Comparison of ENCODE assay signal across 9 mouse cellular contexts in the genomic region with DNA sequence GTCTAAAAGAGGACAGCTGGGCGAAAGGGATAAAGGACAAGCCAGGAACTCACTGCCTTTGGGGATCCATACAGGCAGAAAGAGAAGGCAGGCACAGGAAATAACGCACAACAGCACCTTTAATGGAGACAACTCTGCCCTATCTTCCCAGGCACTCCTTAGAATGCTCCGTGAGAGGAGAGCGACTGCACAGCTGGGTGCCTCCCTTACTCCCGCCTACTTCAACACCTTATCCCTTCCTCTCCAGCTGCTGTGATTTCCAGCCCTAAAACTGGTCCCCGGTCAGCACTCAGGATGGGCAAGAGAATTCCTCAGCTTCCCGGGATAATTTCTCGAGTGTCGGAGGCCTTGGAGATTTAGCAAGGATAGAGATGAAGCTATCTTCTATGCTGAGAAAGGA. TPM values are rescaled to one million over a fixed set of nuclear protein-coding genes. Genes with fewer than 3 reads are reported as not detected.
DNase-seq lines count a peak whose midpoint lies in the region; ATAC-seq and TF ChIP-seq lines count a peak whose summit lies in the region.
"Had no signal": no experiment of that assay in that cellular context is flagged by ENCODE, and none has a peak within 500 bp of the region (broad histone marks: within the 10 kb centered on the region; RNA-seq: fewer than 3 reads in every experiment).

No protein-coding gene starts in this region.

- no peak for ATAC-seq in heart, embryonic 12.5 days (ENCODE audit: insufficient number of reproducible peaks, low FRiP score)
- no peak for ATAC-seq in lung, embryonic 16.5 days (ENCODE audit: low read depth)
- no peak for ATAC-seq in hindbrain, postnatal 0 days
- ATAC-seq in midbrain, embryonic 16.5 days = no peak
- ATAC-seq: CD4-positive, CD25-positive, alpha-beta regulatory T cell, adult 4 months had no signal

- 13% methylated on average over 9 of the region's 9 CpGs for WGBS in heart, embryonic 12.5 days
- WGBS in lung, embryonic 16.5 days = 24% methylated on average over 9 of the region's 9 CpGs
- 35% methylated on average over 9 of the region's 9 CpGs for WGBS in hindbrain, postnatal 0 days
- WGBS in midbrain, embryonic 16.5 days = 21% methylated on average over 9 of the region's 9 CpGs

- peak overlapping the region; percentile 42 for H3K4me3 ChIP-seq in heart, embryonic 12.5 days
- H3K4me3 ChIP-seq in lung, embryonic 16.5 days (ENCODE audit: low read length) = peak overlapping the region; percentile 28
- H3K4me3 ChIP-seq in hindbrain, postnatal 0 days (ENCODE audit: low read length) = no peak overlapping the region
- H3K4me3 ChIP-seq in midbrain, embryonic 16.5 days (ENCODE audit: low read depth, low read length) = no peak overlapping the region

- no peak overlapping the region for H3K9ac ChIP-seq in heart, embryonic 12.5 days
- H3K9ac ChIP-seq in lung, embryonic 16.5 days (ENCODE audit: low read length) = peak overlapping the region; percentile 54
- H3K9ac ChIP-seq in hindbrain, postnatal 0 days (replicated peaks; ENCODE audit: low read length) = no peak overlapping the region; the same call in 1 of the 2 replicates
- H3K9ac ChIP-seq in midbrain, embryonic 16.5 days (ENCODE audit: low read depth, low read length) = no peak overlapping the region

- H3K9me3 ChIP-seq in heart, embryonic 12.5 days (replicated peaks) = no peaks in the 10 kb centered on the region
- H3K9me3 ChIP-seq in lung, embryonic 16.5 days (ENCODE audit: control insufficient read depth, low read length) = no peaks in the 10 kb centered on the region
- H3K9me3 ChIP-seq in hindbrain, postnatal 0 days (ENCODE audit: low read length) = no peaks in the 10 kb centered on the region
- no peaks in the 10 kb centered on the region for H3K9me3 ChIP-seq in midbrain, embryonic 16.5 days (replicated peaks; ENCODE audit: control insufficient read depth, low read length, poor library complexity, severe bottlenecking)

- H3K4me1 ChIP-seq in heart, embryonic 12.5 days (replicated peaks) = peaks cover 23% of the 10 kb centered on the region
- peaks cover 20% of the 10 kb centered on the region for H3K4me1 ChIP-seq in lung, embryonic 16.5 days (replicated peaks; ENCODE audit: control insufficient read depth, insufficient read depth, low read length)
- H3K4me1 ChIP-seq in hindbrain, postnatal 0 days (ENCODE audit: insufficient read depth, low read length) = peaks cover 4% of the 10 kb centered on the region
- H3K4me1 ChIP-seq in midbrain, embryonic 16.5 days (ENCODE audit: control insufficient read depth, insufficient read depth, low read length) = peaks cover 24% of the 10 kb centered on the region

- H3K27me3 ChIP-seq in heart, embryonic 12.5 days (replicated peaks) = peaks cover 48% of the 10 kb centered on the region
- peaks cover 26% of the 10 kb centered on the region for H3K27me3 ChIP-seq in lung, embryonic 16.5 days (ENCODE audit: control insufficient read depth, insufficient read depth, low read depth, low read length)
- H3K27me3 ChIP-seq in hindbrain, postnatal 0 days (ENCODE audit: insufficient read depth, low read length) = 0 out of 2 replicates have a peak, but pooled peaks cover 8% of the 10 kb centered on the region
- peaks cover 23% of the 10 kb centered on the region for H3K27me3 ChIP-seq in midbrain, embryonic 16.5 days (ENCODE audit: control insufficient read depth, insufficient read depth, low read depth, low read length)

- H3K4me2 ChIP-seq in heart, embryonic 12.5 days = peak overlapping the region; percentile 68
- H3K4me2 ChIP-seq in lung, embryonic 16.5 days (ENCODE audit: low read depth, low read length) = peak overlapping the region; percentile 49; the same call in 1 of the 2 replicates
- H3K4me2 ChIP-seq in hindbrain, postnatal 0 days (ENCODE audit: low read depth, low read length) = peak overlapping the region; percentile 16
- H3K4me2 ChIP-seq in midbrain, embryonic 16.5 days (ENCODE audit: low read length) = peak overlapping the region; percentile 22; the same call in 1 of the 2 replicates

- H3K36me3 ChIP-seq in heart, embryonic 12.5 days = 0 out of 2 replicates have a peak, but pooled peaks cover 4% of the 10 kb centered on the region
- H3K36me3 ChIP-seq in lung, embryonic 16.5 days (ENCODE audit: control insufficient read depth, insufficient read depth, low read length) = peaks cover under 1% of the 10 kb centered on the region; the same call in 1 of the 2 replicates
- no peaks in the 10 kb centered on the region for H3K36me3 ChIP-seq in hindbrain, postnatal 0 days (ENCODE audit: insufficient read depth, low read length)
- H3K36me3 ChIP-seq in midbrain, embryonic 16.5 days (ENCODE audit: control insufficient read depth, insufficient read depth, low read length) = peaks cover 3% of the 10 kb centered on the region; the same call in 1 of the 2 replicates

- no peak overlapping the region for H3K27ac ChIP-seq in heart, embryonic 12.5 days (ENCODE audit: poor library complexity, severe bottlenecking)
- H3K27ac ChIP-seq in lung, embryonic 16.5 days (ENCODE audit: low read length) = no peak overlapping the region
- H3K27ac ChIP-seq in hindbrain, postnatal 0 days = no peak overlapping the region
- H3K27ac ChIP-seq in midbrain, embryonic 16.5 days (ENCODE audit: low read length) = no peak overlapping the region

- no peak for DNase-seq in heart, adult 9 months (ENCODE audit: low spot score in 2 of 2)
- no peak for DNase-seq in lung, postnatal 25 days (ENCODE audit: low spot score)
- no peak for DNase-seq in hindbrain, postnatal 0 days (ENCODE audit: low spot score)
- DNase-seq in MN1 (ENCODE audit: low spot score) = no peak
- no peak for DNase-seq in adrenal gland, adult 18-20 months (ENCODE audit: low spot score in 2 of 2)

- no peak for TF ChIP-seq CTCF in hindbrain, postnatal 0 days (IDR thresholded peaks at IDR 0.05; ENCODE audit: low read depth)

RNA-seq across cellular contexts. Expression of a gene that starts 8.9 kb away (rescaled TPM):
- polyA plus RNA-seq in heart, embryonic 12.5 days (2016; fragmentation: Nextera tagmentation; extraction: Ambion mirVana) = 6.9 and 7.2 TPM in 2 replicates
- 8.4 and 9.5 TPM in 2 replicates for polyA plus RNA-seq in lung, embryonic 16.5 days (2015; fragmentation: Nextera tagmentation; extraction: Ambion mirVana)
- total RNA-seq in hindbrain, postnatal 0 days (2014; rRNA removed) = 106 and 112 TPM in 2 replicates
- 12.8 and 14.4 TPM in 2 replicates for polyA plus RNA-seq in hindbrain, postnatal 0 days (2015; fragmentation: Nextera tagmentation; extraction: Ambion mirVana)
- polyA plus RNA-seq in midbrain, embryonic 16.5 days (2015; fragmentation: Nextera tagmentation; extraction: Ambion mirVana) = 11.1 and 11.7 TPM in 2 replicates
- total RNA-seq in adrenal gland, adult 18-20 months (2021) = 10 to 100 TPM; 51.3 to 63.4 TPM

RNA-seq across cellular contexts. Expression of a gene that starts 11.1 kb away (rescaled TPM):
- polyA plus RNA-seq in heart, embryonic 12.5 days (2016; fragmentation: Nextera tagmentation; extraction: Ambion mirVana) = 69.2 and 69.6 TPM in 2 replicates
- 57.9 and 63.5 TPM in 2 replicates for polyA plus RNA-seq in lung, embryonic 16.5 days (2015; fragmentation: Nextera tagmentation; extraction: Ambion mirVana)
- 155 and 157 TPM in 2 replicates for total RNA-seq in hindbrain, postnatal 0 days (2014; rRNA removed)
- polyA plus RNA-seq in hindbrain, postnatal 0 days (2015; fragmentation: Nextera tagmentation; extraction: Ambion mirVana) = 76.0 and 79.3 TPM in 2 replicates
- polyA plus RNA-seq in midbrain, embryonic 16.5 days (2015; fragmentation: Nextera tagmentation; extraction: Ambion mirVana) = 74.0 and 74.1 TPM in 2 replicates
- total RNA-seq in adrenal gland, adult 18-20 months (2021) = 100 to 1,000 TPM; 103 to 273 TPM

RNA-seq across cellular contexts. Expression of a gene that starts 15.8 kb away (rescaled TPM):
- 38.7 and 39.1 TPM in 2 replicates for polyA plus RNA-seq in heart, embryonic 12.5 days (2016; fragmentation: Nextera tagmentation; extraction: Ambion mirVana)
- polyA plus RNA-seq in lung, embryonic 16.5 days (2015; fragmentation: Nextera tagmentation; extraction: Ambion mirVana) = 61.0 TPM in 2 replicates
- total RNA-seq in hindbrain, postnatal 0 days (2014; rRNA removed) = 18.2 TPM in 2 replicates
- 22.2 and 24.0 TPM in 2 replicates for polyA plus RNA-seq in hindbrain, postnatal 0 days (2015; fragmentation: Nextera tagmentation; extraction: Ambion mirVana)
- polyA plus RNA-seq in midbrain, embryonic 16.5 days (2015; fragmentation: Nextera tagmentation; extraction: Ambion mirVana) = 16.2 and 18.5 TPM in 2 replicates
- total RNA-seq in adrenal gland, adult 18-20 months (2021) = 1 to 10 TPM; 4.2 to 5.2 TPM

RNA-seq across cellular contexts. Expression of a gene that starts 16.1 kb away (rescaled TPM):
- polyA plus RNA-seq in heart, embryonic 12.5 days (2016; fragmentation: Nextera tagmentation; extraction: Ambion mirVana) = 1.2 and 1.3 TPM in 2 replicates
- 6.5 and 8.8 TPM in 2 replicates for polyA plus RNA-seq in lung, embryonic 16.5 days (2015; fragmentation: Nextera tagmentation; extraction: Ambion mirVana)
- total RNA-seq in hindbrain, postnatal 0 days (2014; rRNA removed) = 15.5 and 17.3 TPM in 2 replicates
- 7.8 and 8.9 TPM in 2 replicates for polyA plus RNA-seq in hindbrain, postnatal 0 days (2015; fragmentation: Nextera tagmentation; extraction: Ambion mirVana)
- polyA plus RNA-seq in midbrain, embryonic 16.5 days (2015; fragmentation: Nextera tagmentation; extraction: Ambion mirVana) = 9.5 and 11.2 TPM in 2 replicates
- total RNA-seq in adrenal gland, adult 18-20 months (2021) = 1 to 10 TPM; 4.5 to 5.6 TPM

RNA-seq across cellular contexts. Expression of a gene that starts 35.9 kb away (rescaled TPM):
- 30.1 and 32.0 TPM in 2 replicates for polyA plus RNA-seq in heart, embryonic 12.5 days (2016; fragmentation: Nextera tagmentation; extraction: Ambion mirVana)
- 29.0 and 29.7 TPM in 2 replicates for polyA plus RNA-seq in lung, embryonic 16.5 days (2015; fragmentation: Nextera tagmentation; extraction: Ambion mirVana)
- 63.0 and 67.6 TPM in 2 replicates for total RNA-seq in hindbrain, postnatal 0 days (2014; rRNA removed)
- polyA plus RNA-seq in hindbrain, postnatal 0 days (2015; fragmentation: Nextera tagmentation; extraction: Ambion mirVana) = 37.1 and 37.5 TPM in 2 replicates
- polyA plus RNA-seq in midbrain, embryonic 16.5 days (2015; fragmentation: Nextera tagmentation; extraction: Ambion mirVana) = 33.0 and 34.7 TPM in 2 replicates
- total RNA-seq in adrenal gland, adult 18-20 months (2021) = 10 to 100 TPM; 14.9 to 16.3 TPM

Comparison
In these comparisons a context has a peak if more than half of its experiments do, and no peak if none do; other contexts are left out.
1. H3K4me2 ChIP-seq: peak in every context shown above with its lines; median percentile 68 in heart, embryonic 12.5 days; 49 in lung, embryonic 16.5 days; 22 in midbrain, embryonic 16.5 days; 16 in hindbrain, postnatal 0 days.
2. H3K4me3 ChIP-seq: peak in heart, embryonic 12.5 days (single experiment) and lung, embryonic 16.5 days (single experiment); none in hindbrain, postnatal 0 days (single experiment) and midbrain, embryonic 16.5 days (single experiment).